Mouse (Mus musculus) liver, postnatal 0 days (tissue): ENCODE data around the gene Efcab11. TPM values are rescaled to one million over a fixed set of nuclear protein-coding genes. Genes with fewer than 3 reads are reported as not detected.

Experiments
- ATAC-seq: fragments of 200-750 bp; cut with Nextera tagmentation; 2 replicates; pipeline ENCODE4 v1.8.0; 2017; ENCODE audit warnings: mild to moderate bottlenecking, moderate library complexity
- DNase-seq: peaks from one replicate; pipeline ENCODE4 v3.0.0-alpha.2; 2016
- H3K27ac ChIP-seq: fragments of 300-500 bp; sonication (generic); 2 replicates; pipeline ENCODE4 v1.5.1; 2014; ENCODE audit warnings: antibody characterized with exemption, moderate library complexity, mild to moderate bottlenecking, low read depth
- H3K27me3 ChIP-seq: fragments of 300-500 bp; sonication (generic); 2 replicates; pipeline ENCODE4 v1.6.1; 2014; ENCODE audit warnings: low read length, control low read depth, mixed read lengths; ENCODE audit not compliant: insufficient read depth
- H3K36me3 ChIP-seq: fragments of 300-500 bp; sonication (generic); replicated peaks from 2 replicates; pipeline ENCODE4 v1.6.1; 2014; ENCODE audit warnings: mild to moderate bottlenecking, control low read depth, low read length, moderate library complexity, mixed read lengths; ENCODE audit not compliant: insufficient read depth
- H3K4me1 ChIP-seq: fragments of 300-500 bp; sonication (generic); 2 replicates; pipeline ENCODE4 v1.6.1; 2014; ENCODE audit warnings: antibody characterized with exemption, mild to moderate bottlenecking, control low read depth; ENCODE audit not compliant: insufficient read depth
- H3K4me2 ChIP-seq: fragments of 300-500 bp; sonication (generic); 2 replicates; pipeline ENCODE4 v1.6.1; 2014; ENCODE audit warnings: low read depth, mild to moderate bottlenecking, low read length, moderate library complexity, mixed read lengths
- H3K4me3 ChIP-seq: fragments of 300-500 bp; sonication (generic); 2 replicates; pipeline ENCODE4 v1.5.1; 2014; ENCODE audit warnings: low read depth, low read length
- H3K9ac ChIP-seq: fragments of 300-500 bp; sonication (generic); replicated peaks from 2 replicates; pipeline ENCODE4 v1.6.1; 2014; ENCODE audit warnings: mild to moderate bottlenecking, moderate library complexity
- H3K9me3 ChIP-seq: fragments of 300-500 bp; sonication (generic); 2 replicates; pipeline ENCODE4 v1.6.1; 2016; ENCODE audit warnings: mild to moderate bottlenecking, control low read depth, low read length, mixed read lengths
- CTCF ChIP-seq: sonication (generic); IDR thresholded peaks from 2 replicates; pipeline ENCODE4 v1.5.1; 2016; ENCODE audit warnings: antibody characterized with exemption, low read depth
- EP300 ChIP-seq: IDR thresholded peaks from 2 replicates; pipeline ENCODE4 v1.6.1; 2016; ENCODE audit warnings: antibody characterized with exemption, low read depth, mild to moderate bottlenecking
- WGBS: fragments of 180-500 bp; shearing (Covaris S2); extraction: QIAGEN DNeasy Blood & Tissue Kit; methylation state at CpG from one replicate; pipeline ENCODE4 v1.1.7; 2014; ENCODE audit not compliant: insufficient replicate concordance; 5-methylcytosine and 5-hydroxymethylcytosine counted together
- polyA plus RNA-seq: library from polyadenylated mRNA; unstranded; fragments of >200 nt; fragmentation: Nextera tagmentation; extraction: Ambion mirVana; gene quantifications from 2 replicates; pipeline ENCODE4 v1.2.1, GENCODE M21; 2015

Gene Efcab11
- polyA plus RNA-seq, 1 experiment from 2014 or later = 3.3 TPM

GRCm38 (mm10) chr12:99646556-99647354 is 237.5 kb downstream of the Efcab11 start:
- H3K4me2 ChIP-seq = no peak overlapping the region
- DNase-seq (peak; percentile 61), ATAC-seq (no peak)
- TF ChIP-seq EP300 (0 out of 2 replicates have a peak, but pooled peaks have one; percentile 46), CTCF (no peak)
- peaks cover 15% of the 10 kb centered on the region for H3K9me3 ChIP-seq
- no peaks in the 10 kb centered on the region for H3K36me3 ChIP-seq
- peak overlapping the region; percentile 72 for H3K27ac ChIP-seq
- H3K9ac ChIP-seq = no peak overlapping the region
- no peaks in the 10 kb centered on the region for H3K4me1 ChIP-seq
- no peak overlapping the region for H3K4me3 ChIP-seq
- H3K27me3 ChIP-seq = no peaks in the 10 kb centered on the region
- 71% methylated on average over 11 of the region's 11 CpGs for WGBS

- Histone ChIP-seq H3K9ac (no peak overlapping the region), H3K4me1 (no peaks in the 10 kb centered on the region), H3K4me2 (no peak overlapping the region), H3K4me3 (no peak overlapping the region), H3K27me3 (no peaks in the 10 kb centered on the region), H3K36me3 (no peaks in the 10 kb centered on the region), H3K9me3 (peaks cover 15% of the 10 kb centered on the region), H3K27ac (no peak overlapping the region)
- TF ChIP-seq CTCF (no peak), EP300 (no peak)
- 91% methylated on average over 18 of the region's 18 CpGs for WGBS
- DNase-seq (no peak), ATAC-seq (peak; percentile 83)
These were observed 238.8 kb downstream of the Efcab11 start for GRCm38 (mm10) chr12:99645418-99645817.

GRCm38 (mm10) chr12:99644966-99645365 is 239.3 kb downstream of the Efcab11 start:
- Histone ChIP-seq H3K9me3 (peaks cover 15% of the 10 kb centered on the region), H3K4me2 (no peak overlapping the region), H3K27ac (no peak overlapping the region), H3K4me1 (peaks cover 1% of the 10 kb centered on the region; the same call in 1 of the 2 replicates), H3K9ac (no peak overlapping the region), H3K36me3 (no peaks in the 10 kb centered on the region), H3K4me3 (no peak overlapping the region), H3K27me3 (no peaks in the 10 kb centered on the region)
- TF ChIP-seq EP300 (no peak), CTCF (no peak)
- WGBS = 83% methylated on average over 37 of the region's 37 CpGs
- DNase-seq (no peak), ATAC-seq (peak; percentile 99)

Other genes with a start within 250 kb of the Efcab11 start
- gene Tdp1, start 78 bp upstream of the Efcab11 start, polyA plus RNA-seq = 11.9 and 12.4 TPM in 2 replicates
- gene Kcnk13, start 80.1 kb upstream of the Efcab11 start, polyA plus RNA-seq = 1.3 TPM in 2 replicates
- gene Psmc1, start 225.7 kb upstream of the Efcab11 start, polyA plus RNA-seq = 117 and 118 TPM in 2 replicates